Mouse (Mus musculus): Measurements from ENCODE around the gene Npm3.

Npm3 gene

GRCm38 (mm10) chr19:45734191-45734590 is 15.2 kb downstream of the Npm3 start:
- no peak for DNase-seq (ENCODE audit: low spot score)

- DNase-seq (ENCODE audit: low spot score): no peak
Observed at GRCm38 (mm10) chr19:45733564-45733963, 15.8 kb downstream of the Npm3 start.

- DNase-seq (ENCODE audit: low spot score): no peak
Observed at GRCm38 (mm10) chr19:45731658-45732057, 17.7 kb downstream of the Npm3 start.

- no peak for DNase-seq (ENCODE audit: low spot score)
Observed at GRCm38 (mm10) chr19:45730042-45730441, 19.3 kb downstream of the Npm3 start.

- no peak for DNase-seq (ENCODE audit: low spot score)
Observed at GRCm38 (mm10) chr19:45727231-45727630, 22.2 kb downstream of the Npm3 start.

- no peak for DNase-seq (ENCODE audit: low spot score)
Observed at GRCm38 (mm10) chr19:45725677-45726277, 23.6 kb downstream of the Npm3 start.

- no peak for DNase-seq (ENCODE audit: low spot score)
Observed at GRCm38 (mm10) chr19:45722188-45722587, 27.2 kb downstream of the Npm3 start.

GRCm38 (mm10) chr19:45718286-45718685 is 31.1 kb downstream of the Npm3 start:
- no peak for DNase-seq (ENCODE audit: low spot score)

- no peak for DNase-seq (ENCODE audit: low spot score)
Observed at GRCm38 (mm10) chr19:45717493-45718220, 31.7 kb downstream of the Npm3 start.

- no peak for DNase-seq (ENCODE audit: low spot score)
Observed at GRCm38 (mm10) chr19:45708704-45709103, 40.7 kb downstream of the Npm3 start.
